Mouse (Mus musculus) hindbrain, embryonic 14.5 days (tissue): ENCODE measurements around the gene Vstm5. TPM values are rescaled to one million over a fixed set of nuclear protein-coding genes. Genes with fewer than 3 reads are reported as not detected.

Experiments
- ATAC-seq: fragments of 200-750 bp; cut with Nextera tagmentation; 2 replicates; pipeline ENCODE4 v1.8.0; 2017; ENCODE audit warnings: moderate number of reproducible peaks, mild to moderate bottlenecking, moderate TSS enrichment, moderate library complexity; ENCODE audit not compliant: low FRiP score
- DNase-seq: peaks from one replicate; pipeline ENCODE4 v3.0.0-alpha.2; 2015; ENCODE audit warnings: low spot score
- H3K27ac ChIP-seq: fragments of 300-500 bp; sonication (generic); 2 replicates; pipeline ENCODE4 v1.5.1; 2014; ENCODE audit warnings: mild to moderate bottlenecking, moderate library complexity
- H3K27me3 ChIP-seq: fragments of 300-500 bp; sonication (generic); 2 replicates; pipeline ENCODE4 v1.6.1; 2014; ENCODE audit warnings: mild to moderate bottlenecking, low read length, mixed read lengths; ENCODE audit not compliant: control insufficient read depth, insufficient read depth
- H3K36me3 ChIP-seq: fragments of 300-500 bp; sonication (generic); replicated peaks from 2 replicates; pipeline ENCODE4 v1.6.1; 2014; ENCODE audit not compliant: control insufficient read depth, insufficient read depth
- H3K4me1 ChIP-seq: fragments of 300-500 bp; sonication (generic); replicated peaks from 2 replicates; pipeline ENCODE4 v1.6.1; 2014; ENCODE audit warnings: antibody characterized with exemption, low read length, mixed read lengths; ENCODE audit not compliant: control insufficient read depth, insufficient read depth
- H3K4me2 ChIP-seq: fragments of 300-500 bp; sonication (generic); replicated peaks from 2 replicates; pipeline ENCODE4 v1.6.1; 2014; ENCODE audit warnings: mild to moderate bottlenecking, moderate library complexity
- H3K4me3 ChIP-seq: fragments of 300-500 bp; sonication (generic); replicated peaks from 2 replicates; pipeline ENCODE4 v1.5.1; 2014; ENCODE audit warnings: mild to moderate bottlenecking, low read length
- H3K9ac ChIP-seq: fragments of 300-500 bp; sonication (generic); 2 replicates; pipeline ENCODE4 v1.6.1; 2014
- H3K9me3 ChIP-seq: fragments of 300-500 bp; sonication (generic); 2 replicates; pipeline ENCODE4 v1.6.1; 2016; ENCODE audit warnings: low read length; ENCODE audit not compliant: control insufficient read depth
- WGBS: fragments of 180-500 bp; shearing (Covaris S2); extraction: QIAGEN DNeasy Blood & Tissue Kit; methylation state at CpG from one replicate; pipeline ENCODE4 v1.1.7; 2014; 5-methylcytosine and 5-hydroxymethylcytosine counted together
- polyA plus RNA-seq: library from polyadenylated mRNA; unstranded; fragments of >200 nt; fragmentation: Nextera tagmentation; extraction: Ambion mirVana; gene quantifications from 2 replicates; pipeline ENCODE4 v1.2.1, GENCODE M21; 2014

The Vstm5 gene
- polyA plus RNA-seq, 1 experiment from 2014 or later, result 30.5 TPM

DNA sequence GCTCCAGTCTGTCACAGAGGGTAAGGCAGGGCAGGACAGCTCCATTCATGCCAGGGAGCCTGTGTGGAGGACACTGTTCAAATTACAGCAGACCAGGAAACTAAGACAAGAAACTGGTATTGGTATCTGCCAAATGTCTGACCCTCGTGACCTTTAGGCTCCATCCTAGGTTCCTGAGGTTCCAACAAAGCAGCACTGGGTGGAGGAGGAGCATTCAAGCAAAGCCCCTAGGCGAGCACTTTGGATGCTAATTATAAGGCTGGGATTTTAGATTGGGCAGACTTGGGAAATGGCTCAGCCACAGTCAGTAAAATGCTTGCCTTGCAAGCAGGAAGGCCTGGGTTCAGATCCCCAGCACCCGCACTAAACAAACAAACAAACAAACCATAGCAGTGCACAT lies 2.9 kb upstream of the Vstm5 start:
- H3K4me1 ChIP-seq, result peaks cover 14% of the 10 kb centered on the region
- ATAC-seq (no peak), DNase-seq (no peak)
- H3K36me3 ChIP-seq, result no peaks in the 10 kb centered on the region
- no peak overlapping the region for H3K27ac ChIP-seq
- no peak overlapping the region for H3K4me2 ChIP-seq
- no peak overlapping the region for H3K4me3 ChIP-seq
- 77% methylated on average over 3 of the region's 3 CpGs for WGBS
- H3K9me3 ChIP-seq, result no peaks in the 10 kb centered on the region
- no peak overlapping the region for H3K9ac ChIP-seq
- no peaks in the 10 kb centered on the region for H3K27me3 ChIP-seq

DNA sequence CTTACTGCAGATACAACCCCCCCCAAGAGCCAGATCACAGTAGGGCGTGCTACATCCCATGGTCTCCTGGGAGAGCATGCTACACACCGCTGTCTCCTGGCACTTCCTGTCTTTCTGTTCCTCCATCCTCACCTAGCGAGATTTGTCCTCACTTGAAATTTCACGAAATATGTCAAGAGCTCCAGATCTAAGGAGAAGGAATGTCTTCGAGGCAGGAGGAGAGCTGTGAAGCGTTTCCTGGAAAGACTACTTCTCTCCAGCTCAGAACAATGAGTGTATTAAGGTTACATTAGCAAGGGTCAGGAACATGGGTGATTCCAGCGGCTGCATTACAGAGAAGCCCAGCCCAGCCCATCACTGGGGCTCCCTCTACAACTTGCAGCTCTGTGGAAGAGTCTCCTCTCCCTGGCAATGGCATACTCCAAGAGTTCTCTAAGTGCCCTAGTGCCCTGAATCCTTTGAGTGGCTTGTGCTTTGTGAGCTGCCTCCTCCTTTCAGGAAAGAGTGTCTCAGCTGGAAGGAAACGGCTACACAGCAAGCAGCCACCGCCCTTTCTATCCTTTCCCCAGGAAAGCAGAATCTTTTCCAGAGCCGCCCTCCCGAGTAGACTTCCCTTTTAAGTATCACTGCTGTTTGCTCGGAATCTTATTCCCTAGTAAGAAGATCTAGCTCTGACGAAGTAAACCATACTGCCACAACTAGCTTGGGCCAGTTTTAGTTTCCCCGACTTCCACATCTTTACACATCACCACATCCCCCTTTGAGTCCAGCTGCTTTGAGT lies 1.1 kb upstream of the Vstm5 start:
- H3K4me3 ChIP-seq, result no peak overlapping the region
- ATAC-seq (no peak), DNase-seq (no peak)
- H3K9me3 ChIP-seq, result no peaks in the 10 kb centered on the region
- H3K36me3 ChIP-seq, result no peaks in the 10 kb centered on the region
- peak overlapping the region; percentile 75; the same call in 1 of the 2 replicates for H3K9ac ChIP-seq
- no peak overlapping the region for H3K27ac ChIP-seq
- H3K4me2 ChIP-seq, result peak overlapping the region; percentile 73; the same call in 1 of the 2 replicates
- WGBS, result 57% methylated on average over 14 of the region's 14 CpGs
- peaks cover 14% of the 10 kb centered on the region for H3K4me1 ChIP-seq
- H3K27me3 ChIP-seq, result no peaks in the 10 kb centered on the region

DNA sequence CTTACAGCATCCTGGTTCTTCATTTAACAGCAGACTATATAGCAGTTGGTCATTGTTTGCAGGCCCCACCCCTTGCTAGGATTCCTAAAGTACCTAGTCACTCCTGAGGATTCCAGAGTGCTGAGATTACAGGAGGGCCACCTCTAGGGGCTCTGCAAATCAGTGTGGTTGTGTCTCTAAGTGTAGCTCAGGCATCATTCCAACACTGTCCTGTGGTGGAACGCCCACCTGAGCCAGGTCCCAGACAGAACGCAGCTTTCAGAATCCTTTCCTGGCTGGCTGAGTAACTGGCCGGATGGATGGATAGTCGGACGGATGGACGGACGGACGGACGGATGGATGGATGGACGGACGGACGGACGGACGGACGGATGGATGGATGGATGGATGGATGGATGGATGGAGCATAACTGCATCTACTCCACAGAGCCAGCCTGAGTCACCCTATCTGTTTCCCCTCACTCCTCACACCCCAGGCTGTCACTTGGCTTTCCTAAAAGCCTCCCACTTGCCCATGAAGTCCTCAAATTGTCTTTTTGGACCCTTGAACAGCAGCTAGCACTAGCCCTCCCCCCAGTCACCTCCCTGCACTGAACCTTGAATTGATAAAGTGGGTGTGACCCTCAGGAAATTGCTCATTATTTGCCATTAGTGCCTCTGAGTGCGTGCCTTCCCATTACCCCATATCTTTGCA lies 401 bp upstream of the Vstm5 start:
- no peak for DNase-seq
- Histone ChIP-seq H3K36me3 (no peaks in the 10 kb centered on the region), H3K4me1 (peaks cover 14% of the 10 kb centered on the region), H3K4me2 (peak overlapping the region; percentile 73), H3K9me3 (no peaks in the 10 kb centered on the region), H3K27me3 (no peaks in the 10 kb centered on the region), H3K4me3 (peak overlapping the region; percentile 45), H3K9ac (peak overlapping the region; percentile 75), H3K27ac (peak overlapping the region; percentile 36)
- WGBS, result 77% methylated on average over 16 of the region's 16 CpGs
- peak; percentile 4; the same call in 1 of the 2 replicates for ATAC-seq

DNA sequence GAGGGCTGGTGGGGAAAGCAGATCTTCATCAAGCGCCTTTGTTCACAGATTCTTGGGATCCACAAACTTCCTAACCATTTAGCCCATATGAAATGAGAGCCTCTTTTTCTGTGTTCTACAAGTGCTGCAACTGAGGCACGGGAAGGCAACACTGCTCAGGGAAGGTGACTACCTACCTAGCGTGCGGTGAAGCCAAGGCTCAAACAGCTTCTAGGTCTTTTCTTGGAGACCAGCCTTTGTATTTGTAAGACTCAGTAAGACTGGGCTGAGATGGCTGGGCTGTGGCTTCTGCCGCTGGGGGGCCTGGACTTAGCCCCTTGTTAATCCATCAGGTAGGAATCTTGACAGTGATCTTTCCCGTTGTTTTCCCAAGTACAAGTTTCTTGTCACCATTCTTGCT lies 1.2 kb downstream of the Vstm5 start:
- Histone ChIP-seq H3K27ac (no peak overlapping the region), H3K4me2 (peak overlapping the region; percentile 73), H3K36me3 (no peaks in the 10 kb centered on the region), H3K4me3 (peak overlapping the region; percentile 45; the same call in 1 of the 2 replicates), H3K9me3 (no peaks in the 10 kb centered on the region), H3K9ac (0 out of 2 replicates have a peak overlapping the region, but pooled peaks have one; percentile 75), H3K4me1 (peaks cover 14% of the 10 kb centered on the region), H3K27me3 (no peaks in the 10 kb centered on the region)
- DNase-seq, result no peak
- ATAC-seq, result no peak
- 91% methylated on average over 6 of the region's 6 CpGs for WGBS

DNA sequence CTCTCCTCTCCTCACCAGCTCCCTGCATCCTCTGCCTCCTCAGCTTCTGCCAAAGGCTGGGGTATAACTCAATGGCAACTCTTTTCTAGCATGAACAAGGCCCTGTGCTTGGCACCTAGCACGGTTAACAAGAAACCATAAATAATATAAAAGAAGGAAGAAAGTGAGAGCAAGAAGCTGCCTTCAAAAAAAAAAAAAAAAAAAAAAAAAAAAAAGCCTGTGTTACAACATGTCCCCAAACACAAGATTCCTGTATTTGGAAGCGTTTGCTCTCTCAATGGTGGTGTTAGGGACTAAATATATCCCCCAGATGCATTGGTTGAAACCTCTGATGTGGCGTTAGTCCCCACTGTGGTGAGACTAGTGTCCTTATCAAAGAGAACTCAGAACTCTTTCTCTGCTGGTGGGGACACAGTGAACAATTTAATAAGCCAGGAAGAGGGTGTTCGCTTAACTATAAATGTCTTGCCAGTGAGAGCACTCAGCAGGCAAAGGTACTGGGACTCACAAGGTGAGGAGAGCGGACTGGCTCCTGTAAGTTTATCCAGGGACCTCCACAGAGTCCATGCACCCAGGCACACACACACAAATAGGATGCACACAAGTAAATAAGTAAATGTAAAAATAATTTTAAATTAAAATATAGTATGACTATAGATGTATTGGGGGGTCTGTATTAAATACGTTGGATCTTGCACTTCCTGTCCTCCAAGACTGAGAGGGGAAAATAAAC lies 2.2 kb downstream of the Vstm5 start:
- no peak for ATAC-seq
- Histone ChIP-seq H3K4me1 (peaks cover 14% of the 10 kb centered on the region), H3K4me2 (no peak overlapping the region), H3K36me3 (no peaks in the 10 kb centered on the region), H3K9me3 (no peaks in the 10 kb centered on the region), H3K4me3 (no peak overlapping the region), H3K27ac (no peak overlapping the region), H3K27me3 (no peaks in the 10 kb centered on the region), H3K9ac (no peak overlapping the region)
- no peak for DNase-seq
- WGBS, result 69% methylated on average over 6 of the region's 6 CpGs

DNA sequence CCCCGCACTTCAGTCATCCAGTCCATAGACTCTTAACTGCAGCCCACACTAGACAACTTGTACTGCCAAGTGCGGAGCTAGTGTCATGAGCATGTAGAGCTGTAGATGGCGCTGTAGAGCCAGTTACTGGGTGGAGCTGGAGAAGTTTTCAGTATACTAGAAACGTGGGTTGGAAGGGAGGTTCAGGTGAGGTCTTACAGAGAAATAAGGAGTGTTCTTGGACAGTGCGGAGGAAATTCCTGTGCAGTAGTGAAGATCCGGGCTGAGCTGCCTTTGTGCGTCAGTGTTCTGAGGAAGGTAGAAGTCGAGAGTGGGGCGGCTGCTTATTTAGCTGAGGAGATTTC lies 2.7 kb downstream of the Vstm5 start:
- H3K4me3 ChIP-seq, result no peak overlapping the region
- H3K27me3 ChIP-seq, result no peaks in the 10 kb centered on the region
- WGBS, result 49% methylated on average over 9 of the region's 9 CpGs
- H3K9me3 ChIP-seq, result no peaks in the 10 kb centered on the region
- ATAC-seq (no peak), DNase-seq (peak; percentile 64)
- no peak overlapping the region for H3K4me2 ChIP-seq
- no peak overlapping the region for H3K27ac ChIP-seq
- no peak overlapping the region for H3K9ac ChIP-seq
- H3K4me1 ChIP-seq, result peaks cover 14% of the 10 kb centered on the region
- H3K36me3 ChIP-seq, result no peaks in the 10 kb centered on the region

DNA sequence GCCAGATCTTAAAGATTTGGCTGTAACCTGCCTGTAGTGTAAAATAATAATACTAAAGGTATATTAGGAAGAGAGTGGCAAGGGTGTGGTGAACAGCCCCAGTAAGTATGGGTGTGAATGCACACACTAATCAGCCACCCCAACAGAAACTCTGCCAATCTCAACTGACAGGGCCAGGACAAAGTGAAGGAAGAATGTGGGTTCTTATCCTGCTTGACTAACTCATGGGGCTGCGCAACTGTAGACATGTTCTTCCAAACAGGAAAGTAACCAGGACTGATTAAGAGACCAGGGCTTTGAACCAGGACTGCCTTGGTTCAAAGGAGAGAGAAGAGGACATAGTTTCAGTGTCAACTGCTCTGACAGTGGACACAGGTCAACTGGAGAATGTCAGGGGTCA lies 3.3 kb downstream of the Vstm5 start:
- H3K27me3 ChIP-seq, result no peaks in the 10 kb centered on the region
- no peak overlapping the region for H3K9ac ChIP-seq
- no peak for ATAC-seq
- 91% methylated on average over 1 of the region's 1 CpGs for whole genome bisulfite sequencing
- H3K4me3 ChIP-seq, result no peak overlapping the region
- H3K4me2 ChIP-seq, result no peak overlapping the region
- H3K4me1 ChIP-seq, result peaks cover 14% of the 10 kb centered on the region
- no peak for DNase-seq
- H3K9me3 ChIP-seq, result no peaks in the 10 kb centered on the region
- no peaks in the 10 kb centered on the region for H3K36me3 ChIP-seq
- no peak overlapping the region for H3K27ac ChIP-seq

DNA sequence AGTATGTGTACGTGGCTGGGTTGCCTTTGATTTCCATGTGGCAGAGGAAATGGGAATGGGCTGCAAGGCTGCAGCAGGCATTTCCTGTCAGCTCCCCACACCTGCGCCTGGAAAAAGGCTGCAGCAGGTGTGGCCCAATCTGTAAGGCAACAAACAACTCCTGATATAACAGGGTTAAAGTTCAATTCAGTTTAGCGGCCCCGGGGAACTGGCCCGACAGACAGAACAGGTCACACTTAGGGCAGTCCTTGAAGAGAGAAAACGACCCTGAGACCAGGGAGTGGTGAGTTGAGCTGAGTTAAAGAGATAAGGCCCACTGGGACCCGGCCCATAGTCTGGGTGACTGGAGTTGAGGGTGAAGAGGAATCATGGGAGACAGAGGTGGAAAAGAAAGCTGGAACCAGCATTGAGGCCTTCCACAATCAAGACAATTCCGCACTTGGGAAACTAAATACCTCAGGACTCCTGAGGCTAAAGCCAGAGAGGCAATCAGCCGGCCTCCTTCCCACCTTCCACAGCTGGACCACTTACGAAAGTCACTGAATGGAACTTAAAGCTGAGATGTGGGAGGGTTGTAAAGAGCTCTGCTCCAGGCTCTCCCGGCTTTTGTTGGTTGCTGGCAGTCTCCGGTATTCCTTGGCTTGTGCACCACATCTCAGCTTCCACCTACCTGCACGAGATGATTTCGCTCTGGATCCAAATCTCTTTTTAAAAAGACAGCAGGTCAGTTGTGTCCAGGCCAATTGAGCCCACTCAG lies 6.7 kb downstream of the Vstm5 start:
- Histone ChIP-seq H3K27ac (no peak overlapping the region), H3K27me3 (no peaks in the 10 kb centered on the region), H3K9ac (no peak overlapping the region), H3K4me2 (no peak overlapping the region), H3K4me3 (no peak overlapping the region), H3K9me3 (no peaks in the 10 kb centered on the region), H3K4me1 (no peaks in the 10 kb centered on the region), H3K36me3 (no peaks in the 10 kb centered on the region)
- DNase-seq (no peak), ATAC-seq (no peak)
- 86% methylated on average over 14 of the region's 14 CpGs for WGBS

DNA sequence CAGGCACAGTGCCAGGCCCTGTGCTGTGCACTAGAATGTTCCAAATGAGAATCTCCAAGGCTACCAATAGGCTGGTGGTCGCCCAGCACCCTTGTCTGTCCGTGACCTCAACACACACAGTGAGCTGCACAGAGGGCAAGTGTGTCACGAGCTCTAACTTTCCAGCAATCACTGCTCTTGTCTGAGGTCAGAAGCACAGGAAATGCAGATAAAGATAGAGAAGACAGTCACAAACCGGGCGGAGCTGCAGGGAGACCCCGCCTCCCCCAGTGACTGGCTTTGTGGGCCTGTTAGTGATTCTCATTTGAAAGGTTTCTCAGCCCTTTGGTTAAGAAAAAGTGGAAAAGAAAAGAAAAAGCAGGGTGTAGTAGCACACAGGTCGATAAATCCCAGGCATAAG lies 11.5 kb downstream of the Vstm5 start:
- Histone ChIP-seq H3K36me3 (no peaks in the 10 kb centered on the region), H3K27ac (no peak overlapping the region), H3K9ac (no peak overlapping the region), H3K4me1 (no peaks in the 10 kb centered on the region), H3K9me3 (no peaks in the 10 kb centered on the region), H3K4me2 (no peak overlapping the region), H3K27me3 (no peaks in the 10 kb centered on the region), H3K4me3 (no peak overlapping the region)
- WGBS, result 72% methylated on average over 7 of the region's 7 CpGs
- ATAC-seq (no peak), DNase-seq (no peak)
